Mouse (Mus musculus): ENCODE results near the gene Slc6a4. TPM values are rescaled to one million over a fixed set of nuclear protein-coding genes. Genes with fewer than 3 reads are reported as not detected.

Slc6a4 gene
- polyA plus RNA-seq, 1 experiment from 2014 or later = 1.5 TPM

GRCm38 (mm10) chr11:77079361-77079760 lies 81.0 kb downstream of the Slc6a4 start:
- H3K4me3 ChIP-seq (ENCODE audit: low read length) = no peak overlapping the region
- peaks cover 3% of the 10 kb centered on the region for H3K27me3 ChIP-seq (ENCODE audit: control insufficient read depth, insufficient read depth, low read depth, low read length)
- H3K9ac ChIP-seq (ENCODE audit: low read length) = no peak overlapping the region
- WGBS = 97% methylated on average over 1 of the region's 1 CpGs
- H3K9me3 ChIP-seq (ENCODE audit: control insufficient read depth, low read length) = no peaks in the 10 kb centered on the region
- H3K4me2 ChIP-seq (ENCODE audit: low read depth, low read length) = no peak overlapping the region
- H3K36me3 ChIP-seq (ENCODE audit: control insufficient read depth, insufficient read depth, low read length) = peaks cover 12% of the 10 kb centered on the region; the same call in 1 of the 2 replicates
- no peak overlapping the region for H3K27ac ChIP-seq (ENCODE audit: low read length)
- peaks cover 3% of the 10 kb centered on the region; the same call in 1 of the 2 replicates for H3K4me1 ChIP-seq (replicated peaks; ENCODE audit: control insufficient read depth, insufficient read depth, low read length)
- no peak for ATAC-seq (ENCODE audit: low read depth)

MicroRNAs within 50 kb of the gene (microRNA counts, 519-probe panel; counts per million panel counts)
- microRNA mmu-miR-423-3p (3,447 counts per million, percentile 68 among the panel's probes with 10 or more counts), microRNA mmu-miR-423-5p (3,130 counts per million, percentile 61 among the panel's probes with 10 or more counts)

Small RNA genes within 50 kb of the gene (microRNA-seq; reads per million reads assigned to microRNA genes)
- 4,477 reads per million, percentile 90 among the genes with 10 or more reads in this experiment for gene Mir423

Other genes with a start within 250 kb of the Slc6a4 start
- gene Gosr1, start 235.0 kb upstream of the Slc6a4 start, polyA plus RNA-seq (2015; fragmentation: Nextera tagmentation; extraction: Ambion mirVana) = 27.6 and 29.9 TPM in 2 replicates
- gene Cpd, start 151.6 kb upstream of the Slc6a4 start, polyA plus RNA-seq (2015; fragmentation: Nextera tagmentation; extraction: Ambion mirVana) = 12.6 and 13.4 TPM in 2 replicates
- gene Tmigd1, start 96.4 kb upstream of the Slc6a4 start, polyA plus RNA-seq (2015; fragmentation: Nextera tagmentation; extraction: Ambion mirVana) = 0.11 and 0.47 TPM in 2 replicates
- gene Blmh, start 73.8 kb upstream of the Slc6a4 start, polyA plus RNA-seq (2015; fragmentation: Nextera tagmentation; extraction: Ambion mirVana) = 163 and 165 TPM in 2 replicates
- 66.2 and 70.3 TPM in 2 replicates for gene Nsrp1, start 79.8 kb downstream of the Slc6a4 start, polyA plus RNA-seq (2015; fragmentation: Nextera tagmentation; extraction: Ambion mirVana)
- gene Efcab5, start 190.4 kb downstream of the Slc6a4 start, polyA plus RNA-seq (2015; fragmentation: Nextera tagmentation; extraction: Ambion mirVana) = 0.21 and 0.73 TPM in 2 replicates
- gene Ssh2, start 217.7 kb downstream of the Slc6a4 start, polyA plus RNA-seq (2015; fragmentation: Nextera tagmentation; extraction: Ambion mirVana) = 14.5 and 15.6 TPM in 2 replicates